Mouse (Mus musculus): ENCODE results near the gene Map4k5.

- TF ChIP-seq CTCF (conservative IDR thresholded peaks at IDR 0.05; ENCODE audit: low read length) (no peak), POU5F1 (IDR thresholded peaks at IDR 0.05; ENCODE audit: borderline replicate concordance, low read length) (no peak)
These were observed 2.5 kb downstream of the Map4k5 start for GRCm38 (mm10) chr12:69890476-69890875.
